Mouse (Mus musculus) 3134 (cell line): ENCODE data around the gene Slc16a11.

ENCODE experiments used
- DNase-seq: peaks from one replicate; pipeline ENCODE4 v3.0.0-alpha.2; 2011; ENCODE audit warnings: low spot score; ENCODE audit not compliant: insufficient read length; ENCODE audit errors: extremely low read depth

Slc16a11 gene

DNA sequence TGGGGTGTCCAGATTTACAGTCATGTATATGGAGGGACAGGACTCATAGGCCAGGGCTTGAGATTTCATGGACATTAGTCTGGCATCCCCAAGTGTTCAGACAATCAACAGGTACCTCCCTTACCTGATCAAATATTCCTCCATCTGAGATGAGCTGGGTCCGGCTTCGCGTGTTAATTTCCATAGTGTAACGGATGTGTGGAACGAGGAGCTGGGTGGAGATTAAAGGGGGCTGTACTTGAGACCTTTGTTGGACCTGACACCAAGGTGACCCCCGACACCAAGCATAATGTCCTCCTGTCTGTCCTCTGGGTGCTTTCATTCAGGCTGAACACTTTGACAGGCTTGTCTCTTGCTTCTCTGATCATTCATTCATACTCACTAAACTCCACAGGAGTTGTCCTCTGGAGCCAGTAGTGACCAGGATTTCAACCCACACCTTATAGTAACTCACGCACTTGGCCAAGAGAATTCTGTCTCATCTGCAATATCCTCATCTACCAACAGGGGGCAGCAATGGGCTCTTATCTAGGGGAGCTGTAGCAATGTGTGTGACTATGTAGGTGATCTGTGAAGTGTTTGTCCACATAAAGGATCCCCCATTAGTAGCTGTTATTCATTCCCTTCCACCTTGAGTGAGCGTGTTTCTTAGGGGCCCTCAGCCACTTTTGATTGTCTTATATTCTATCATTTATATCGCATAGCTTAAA, 34.7 kb downstream of the Slc16a11 start:
- no peak for DNase-seq

DNA sequence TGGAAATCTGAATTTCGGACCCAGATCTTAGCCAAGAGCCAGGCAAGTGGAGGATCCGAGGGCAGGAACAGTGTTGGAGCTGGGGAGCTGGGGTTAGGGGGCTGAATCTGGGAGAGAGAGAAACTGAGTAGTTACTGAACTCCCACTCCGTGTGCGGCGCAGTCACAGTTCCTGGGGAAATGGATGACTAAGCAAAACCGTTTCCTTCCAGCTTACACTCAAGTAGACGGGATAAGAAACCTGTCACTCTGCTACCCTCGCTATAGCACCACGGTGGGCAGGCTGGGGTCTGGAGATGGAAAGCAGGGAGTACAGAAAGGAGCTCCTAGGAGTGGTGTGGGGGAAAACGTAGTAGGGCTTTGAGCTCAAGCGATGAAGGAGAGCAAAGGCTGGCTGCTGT, 37.6 kb downstream of the Slc16a11 start:
- no peak for DNase-seq

DNA sequence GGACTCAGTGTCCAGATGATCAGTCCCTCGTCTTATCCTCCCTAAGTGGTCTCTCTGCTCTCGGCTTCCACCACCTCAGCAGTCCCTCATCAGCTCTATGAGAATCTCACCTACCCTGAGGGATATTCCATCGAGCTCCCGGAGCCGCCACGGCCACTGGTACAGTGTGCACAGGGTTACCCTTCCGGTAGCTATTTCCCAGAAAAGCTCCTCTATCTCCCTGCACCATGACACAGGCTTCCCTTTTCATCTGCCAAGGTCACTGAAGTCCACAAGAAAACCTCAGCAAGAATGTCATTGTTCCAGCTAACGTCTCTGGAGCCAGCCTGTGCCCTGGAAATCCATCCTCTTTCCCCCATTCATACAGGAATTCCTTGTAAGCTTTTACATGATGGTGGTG, 39.3 kb downstream of the Slc16a11 start:
- DNase-seq, result no peak

DNA sequence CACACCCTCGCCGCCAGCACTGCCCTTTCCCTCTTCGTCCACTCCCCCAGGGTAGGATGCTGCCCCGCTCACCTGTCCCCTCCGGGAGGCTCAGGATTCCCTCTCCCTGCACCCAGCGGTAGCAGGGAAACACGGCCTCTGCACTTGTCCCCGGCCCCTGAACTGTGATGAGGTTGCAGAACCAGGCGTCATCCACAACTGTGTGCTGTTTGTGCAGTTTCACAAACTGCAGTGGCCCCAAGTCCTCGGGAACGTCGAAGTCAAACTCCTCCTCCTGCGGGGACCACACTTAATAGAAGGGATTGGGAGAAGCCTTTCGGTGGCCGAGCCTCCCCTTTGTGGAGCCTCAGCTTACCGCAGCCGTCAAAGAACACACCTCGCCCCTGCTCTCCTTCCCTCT, 41.8 kb downstream of the Slc16a11 start:
- no peak for DNase-seq

DNA sequence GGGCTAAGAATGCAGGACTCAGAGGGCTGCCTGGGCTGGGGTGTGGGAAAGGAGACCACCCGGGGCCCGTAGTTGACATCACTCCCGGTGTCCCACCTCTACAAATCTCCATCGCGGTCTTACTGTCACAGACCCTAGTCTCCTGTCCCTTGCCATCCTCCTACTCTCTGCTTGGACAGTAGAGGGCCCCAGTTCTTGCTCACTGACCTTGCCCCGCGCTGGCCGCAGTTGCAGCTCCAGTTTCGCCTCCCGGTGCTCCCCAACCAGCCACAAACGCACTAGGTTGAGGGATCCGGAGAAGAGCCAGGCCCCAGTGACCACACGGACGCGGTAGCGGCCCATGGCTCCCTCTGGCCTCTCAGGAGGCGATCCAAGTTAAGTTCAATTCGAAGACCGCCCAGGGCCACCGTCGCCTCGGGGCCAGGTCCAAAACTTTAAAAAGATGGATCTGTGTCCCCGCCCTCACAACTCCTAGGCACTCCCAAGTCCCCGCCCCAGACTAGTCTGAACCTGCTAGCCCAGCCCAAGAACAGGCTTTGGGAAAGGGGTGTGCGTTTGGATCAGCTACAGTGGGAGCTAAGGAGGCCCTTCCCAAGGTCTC, 42.5 kb downstream of the Slc16a11 start, which contains the start of gene Alox12:
Alox12 (minus strand) TSS at position 423 of the 601 bp plus-strand sequence.
- DNase-seq, result no peak

DNA sequence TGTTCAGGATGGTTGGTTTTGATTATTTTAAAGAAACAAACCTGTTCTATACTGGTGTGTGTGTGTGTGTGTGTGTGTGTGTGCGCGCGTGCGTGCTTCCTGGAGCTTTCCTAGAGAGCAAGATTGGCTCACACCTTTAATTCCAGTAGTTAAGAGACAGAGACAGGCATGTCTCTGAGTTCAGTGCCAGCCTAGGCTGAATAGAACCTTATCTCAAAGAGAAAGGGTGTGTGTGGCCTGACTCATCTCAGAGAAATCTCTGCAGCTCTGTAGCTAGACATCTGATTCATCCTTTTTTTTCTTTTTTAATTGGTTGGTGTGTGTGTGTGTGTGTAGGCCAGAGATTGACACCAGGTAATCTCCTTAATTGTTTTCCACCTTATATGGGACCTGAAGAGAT, 46.5 kb downstream of the Slc16a11 start:
- peak; percentile 14 for DNase-seq

DNA sequence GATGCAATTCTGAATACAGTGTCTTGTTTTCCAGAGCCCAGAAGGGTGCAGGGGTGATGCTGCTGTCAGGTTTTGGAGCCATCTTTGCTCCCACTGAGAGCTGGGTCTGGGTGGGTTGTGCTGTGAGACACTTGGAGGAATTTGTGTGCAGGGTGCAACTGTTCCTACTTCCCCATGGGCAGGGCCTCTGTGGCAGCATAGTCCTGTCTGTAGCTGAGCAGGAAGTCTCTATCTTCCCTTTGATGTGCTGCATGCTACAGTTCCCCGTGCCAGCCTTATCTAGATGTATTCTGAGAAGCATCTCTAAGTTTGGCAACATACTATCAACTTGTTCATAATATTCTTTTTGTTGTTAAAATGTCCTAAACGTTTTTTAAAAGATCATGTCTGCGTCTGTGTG, 52.7 kb downstream of the Slc16a11 start:
- no peak for DNase-seq

DNA sequence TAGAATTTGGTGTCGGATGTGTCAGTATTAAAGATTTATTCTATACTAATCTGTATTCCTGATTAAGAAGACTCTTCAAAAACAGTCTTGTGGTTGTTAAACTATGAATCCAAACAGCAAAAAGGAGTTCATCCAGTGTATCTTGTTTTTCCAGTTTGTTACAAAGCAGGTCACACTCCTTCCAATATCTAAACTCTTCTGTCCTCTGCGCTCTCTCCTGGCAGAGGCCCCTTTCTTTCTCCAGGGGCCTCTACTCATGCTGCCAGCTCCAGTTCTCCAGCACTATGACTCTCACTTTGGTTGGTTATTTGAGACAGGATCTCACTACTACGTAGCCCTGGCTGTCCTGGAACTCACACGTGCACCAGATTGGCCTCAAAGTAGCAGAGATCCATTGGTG, 53.3 kb downstream of the Slc16a11 start:
- DNase-seq, result no peak
